Mouse (Mus musculus) adrenal gland (tissue): ENCODE results near the gene Slc25a36.

Source experiments
- intact Hi-C: fragments of 180-260 bp; cut with DNase I; formaldehyde crosslinking; loops from one replicate; pipeline ENCODE4 v1.15.1; 2025
- long read RNA-seq, 2 experiments: library from polyadenylated mRNA; unstranded; transcript quantifications; one replicate each; pipeline ENCODE4 v2.0.0; 2020; ENCODE audit warnings: borderline replicate concordance in 1 of 2; ENCODE audit not compliant: insufficient replicate concordance in 1 of 2

Slc25a36 gene
- long read RNA-seq, experiment 1, full-length matches to known transcripts, result 1 of 15 reads
- long read RNA-seq, experiment 1, partial matches to known transcripts, result 1 of 15 reads
- long read RNA-seq, experiment 1, other reads (novel, unspliced or antisense), result 13 of 15 reads
- long read RNA-seq, experiment 2, partial matches to known transcripts, result 4 of 12 reads
- long read RNA-seq, experiment 2, other reads (novel, unspliced or antisense), result 4 of 12 reads

- intact Hi-C loops, result no loop called here
Measured at GRCm38 (mm10) chr9:97110571-97111390, at the start of gene Slc25a36. Gene Slc25a36, minus strand, starts transcription at chr9:97111157.

- intact Hi-C loops, result no loop called here
Measured at GRCm38 (mm10) chr9:97158412-97158811, 47.5 kb upstream of the Slc25a36 start.

- intact Hi-C loops, result no loop called here
Measured at GRCm38 (mm10) chr9:97155981-97156380, 45.0 kb upstream of the Slc25a36 start.

GRCm38 (mm10) chr9:97154956-97155355 is 44.0 kb upstream of the Slc25a36 start:
- intact Hi-C loops, result no loop called here

GRCm38 (mm10) chr9:97153006-97153405 is 42.0 kb upstream of the Slc25a36 start:
- intact Hi-C loops, result no loop called here

- intact Hi-C loops, result no loop called here
Measured at GRCm38 (mm10) chr9:97147270-97147669, 36.3 kb upstream of the Slc25a36 start.

- intact Hi-C loops, result no loop called here
Measured at GRCm38 (mm10) chr9:97145351-97145750, 34.4 kb upstream of the Slc25a36 start.

- intact Hi-C loops, result no loop called here
Measured at GRCm38 (mm10) chr9:97143416-97143815, 32.5 kb upstream of the Slc25a36 start.

- intact Hi-C loops, result no loop called here
Measured at GRCm38 (mm10) chr9:97142558-97142957, 31.6 kb upstream of the Slc25a36 start.

GRCm38 (mm10) chr9:97141723-97142122 is 30.8 kb upstream of the Slc25a36 start:
- intact Hi-C loops, result no loop called here

GRCm38 (mm10) chr9:97140145-97140932 is 29.4 kb upstream of the Slc25a36 start:
- intact Hi-C loops, result no loop called here

GRCm38 (mm10) chr9:97137678-97138077 is 26.7 kb upstream of the Slc25a36 start:
- intact Hi-C loops, result no loop called here

GRCm38 (mm10) chr9:97137116-97137515 is 26.2 kb upstream of the Slc25a36 start:
- intact Hi-C loops, result no loop called here

- intact Hi-C loops, result no loop called here
Measured at GRCm38 (mm10) chr9:97135866-97136265, 24.9 kb upstream of the Slc25a36 start.

GRCm38 (mm10) chr9:97133178-97133577 is 22.2 kb upstream of the Slc25a36 start:
- intact Hi-C loops, result no loop called here

GRCm38 (mm10) chr9:97130001-97130400 is 19.0 kb upstream of the Slc25a36 start:
- intact Hi-C loops, result no loop called here

- intact Hi-C loops, result no loop called here
Measured at GRCm38 (mm10) chr9:97123934-97124692, 13.2 kb upstream of the Slc25a36 start.

GRCm38 (mm10) chr9:97121432-97121831 is 10.5 kb upstream of the Slc25a36 start:
- intact Hi-C loops, result no loop called here

- intact Hi-C loops, result no loop called here
Measured at GRCm38 (mm10) chr9:97114271-97114670, 3.3 kb upstream of the Slc25a36 start.

GRCm38 (mm10) chr9:97113555-97113929 is 2.6 kb upstream of the Slc25a36 start:
- intact Hi-C loops, result no loop called here
